Mouse (Mus musculus) erythroid progenitor cell, adult 5-6 weeks (primary cell): ENCODE data around the gene Fgf16. TPM values are rescaled to one million over a fixed set of nuclear protein-coding genes. Genes with fewer than 3 reads are reported as not detected.

ENCODE experiments used
- total RNA-seq, 2 experiments: library from RNA; stranded (forward) in 1 of 2; stranded (reverse) in 1 of 2; fragments of 150-400 nt in 1 of 2; fragments of 186-747, 209-891 nt in 1 of 2; gene quantifications; 2 replicates each; pipeline versions ENCODE4 v1.2.3 to v1.2.4; 2015 to 2017; ENCODE audit warnings: low replicate concordance in 2 of 2

Fgf16 gene
- total RNA-seq, 2 experiments from 2014 or later, result not detected

Other genes starting within 250 kb of the Fgf16 start
- gene Atrx, start 165.1 kb downstream of the Fgf16 start, total RNA-seq (2015; ENCODE audit: low replicate concordance), result 119 and 157 TPM in 2 replicates
- 306 and 315 TPM in 2 replicates for gene Atrx, start 165.1 kb downstream of the Fgf16 start, total RNA-seq (2017; ENCODE audit: low replicate concordance)
- 16.6 and 18.4 TPM in 2 replicates for gene Magt1, start 247.6 kb downstream of the Fgf16 start, total RNA-seq (2015; ENCODE audit: low replicate concordance)
- 20.3 and 37.4 TPM in 2 replicates for gene Magt1, start 247.6 kb downstream of the Fgf16 start, total RNA-seq (2017; ENCODE audit: low replicate concordance)